Mouse (Mus musculus) C2C12 (cell line): ENCODE data around the gene Cnn2.

Experiments used
- CEBPB ChIP-seq: IDR thresholded peaks from one replicate; pipeline ENCODE4 v1.6.1; 2011; ENCODE audit warnings: low read depth, mild to moderate bottlenecking, control low read depth, moderate library complexity
- CTCF ChIP-seq: IDR thresholded peaks from one replicate; pipeline ENCODE4 v1.5.1; 2011; ENCODE audit not compliant: control insufficient read depth, insufficient read depth, insufficient read length
- MAX ChIP-seq: IDR thresholded peaks from one replicate; pipeline ENCODE4 v1.6.1; 2011; ENCODE audit warnings: mild to moderate bottlenecking, control low read depth
- MYOD1 ChIP-seq: IDR thresholded peaks from one replicate; pipeline ENCODE4 v1.6.1; 2011; ENCODE audit warnings: low read depth; ENCODE audit not compliant: control insufficient read depth, insufficient read length

GRCm38 (mm10) chr10:80033511-80034391 lies 45.4 kb downstream of the Cnn2 start:
- TF ChIP-seq CTCF (peak; percentile 44), CEBPB (no peak), MYOD1 (no peak), MAX (no peak)
